Mouse (Mus musculus): ENCODE measurements around the gene Fam133b. TPM values are rescaled to one million over a fixed set of nuclear protein-coding genes. Genes with fewer than 3 reads are reported as not detected.

Fam133b gene
- 168 and 180 TPM in 2 replicates for total RNA-seq (2017)

DNA sequence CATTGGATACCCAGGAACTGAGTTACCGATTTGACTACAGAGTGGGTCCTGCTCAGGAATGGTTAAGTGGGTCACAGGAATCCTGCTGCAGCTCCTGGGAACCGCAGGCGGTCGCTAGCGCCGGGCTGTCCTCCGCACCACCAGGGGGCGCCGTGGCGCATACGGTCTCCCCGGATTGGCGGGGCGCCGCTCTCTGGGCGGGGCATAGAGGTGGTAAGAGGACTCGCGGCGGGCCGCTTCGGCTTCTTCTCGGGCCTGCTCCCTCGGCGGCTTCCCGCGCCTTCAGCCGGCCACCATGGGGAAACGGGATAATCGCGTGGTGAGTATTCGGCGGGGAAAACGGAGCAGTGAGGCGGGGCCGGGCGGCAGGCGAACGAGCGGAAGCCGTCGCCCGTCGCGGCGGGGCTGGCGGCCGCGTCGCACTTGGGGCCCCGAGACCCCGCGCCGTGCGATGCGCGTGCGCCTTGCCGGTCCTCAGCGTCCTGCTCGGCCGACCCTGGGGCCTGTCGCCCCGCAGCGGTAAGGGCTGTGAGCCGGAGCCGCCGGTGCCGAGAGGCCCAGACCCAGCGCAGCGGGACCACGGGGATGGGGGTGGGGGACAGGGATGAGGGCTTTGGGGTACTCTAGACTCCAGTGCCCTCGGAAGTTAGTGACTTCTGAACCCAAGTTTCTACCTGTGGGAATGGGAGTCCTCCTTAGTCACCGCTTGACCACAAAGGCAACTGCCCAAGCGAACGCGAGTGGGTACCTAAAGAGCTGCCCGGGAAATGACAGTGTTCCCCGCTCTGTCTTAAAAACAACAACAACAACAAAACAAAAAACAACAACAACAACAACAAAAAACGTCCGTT lies at the start of gene Fam133b:
Gene Fam133b, plus strand, starts transcription at position 205 of the 851 bp plus-strand sequence.
- peak; percentile 90 for ATAC-seq (replicated peaks; ENCODE audit: low read depth, poor library complexity, severe bottlenecking)

DNA sequence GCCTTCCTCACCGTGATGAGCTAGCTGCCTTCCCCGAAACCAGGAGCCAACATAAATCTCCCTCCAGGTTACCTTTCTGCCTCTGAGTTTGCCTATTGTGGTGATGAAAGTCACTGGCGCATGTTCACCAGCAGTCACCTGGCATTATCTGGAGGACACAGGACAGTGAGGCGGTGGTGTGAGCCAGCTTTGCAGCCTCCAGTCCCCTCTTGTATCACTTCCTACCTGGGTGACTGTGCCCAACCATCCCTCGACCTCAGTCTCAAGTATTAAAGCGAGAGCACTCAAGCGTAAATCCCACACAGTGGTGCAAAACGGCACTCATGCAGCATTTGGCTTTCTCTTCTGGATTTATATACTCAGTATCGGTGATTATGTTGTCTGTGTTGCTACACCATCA lies 49.7 kb upstream of the Fam133b start:
- ATAC-seq (replicated peaks; ENCODE audit: low read depth, poor library complexity, severe bottlenecking) = no peak

DNA sequence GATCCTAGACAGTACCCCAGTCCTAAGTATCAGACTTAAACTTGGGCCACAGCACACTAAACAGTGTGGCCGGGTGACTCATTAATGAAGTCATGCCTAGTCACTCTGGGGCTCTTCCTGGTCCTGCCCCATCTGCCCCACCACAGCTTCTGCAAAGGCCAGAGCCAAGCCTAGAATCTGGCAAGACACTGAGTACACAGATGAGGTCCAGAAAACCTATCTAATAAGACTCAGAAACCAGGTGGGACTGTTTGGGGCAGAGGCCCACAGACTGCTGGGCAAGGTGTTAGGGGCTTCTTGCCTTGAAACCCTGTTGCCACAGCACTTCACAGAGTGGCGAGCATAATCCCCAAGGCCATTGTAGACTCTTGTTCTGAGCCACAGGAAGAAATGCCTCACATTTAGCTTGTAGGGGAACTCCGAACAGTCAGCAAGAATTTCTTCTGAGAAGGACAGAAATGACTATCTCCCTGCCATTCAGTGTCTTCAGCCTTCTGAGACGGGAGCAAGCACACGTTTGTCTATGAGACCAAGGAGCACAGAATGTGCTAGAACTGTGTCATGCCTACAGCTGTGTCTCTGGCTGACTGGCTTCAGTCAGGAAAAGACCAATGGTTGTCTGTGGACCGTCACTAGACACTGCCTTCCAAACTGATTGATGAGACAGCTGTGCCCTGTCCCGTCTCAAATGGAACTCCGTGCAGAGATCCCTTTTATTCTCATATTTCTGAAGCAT lies 49.0 kb upstream of the Fam133b start:
- peak; percentile 45 for ATAC-seq (replicated peaks; ENCODE audit: low read depth, poor library complexity, severe bottlenecking)

DNA sequence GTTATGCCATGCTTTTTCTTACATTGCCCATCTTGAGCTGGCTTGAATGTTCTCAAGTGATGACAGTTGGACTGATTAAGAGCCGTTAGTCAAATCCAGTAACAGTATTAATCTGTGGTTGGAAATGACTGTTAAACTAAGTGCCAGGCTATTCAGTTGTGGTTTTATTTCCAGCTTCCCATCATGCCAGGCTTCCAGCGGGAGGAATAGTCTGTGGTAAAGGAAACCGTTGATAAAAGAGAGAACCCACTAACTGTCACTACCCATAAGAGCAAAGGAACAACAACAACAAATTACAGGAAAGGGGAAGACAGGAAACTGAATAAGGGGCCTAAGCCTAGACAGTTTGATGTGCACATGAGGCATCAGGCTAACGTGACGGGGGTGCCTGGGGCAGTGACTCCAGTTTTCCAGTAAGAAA lies 46.1 kb upstream of the Fam133b start:
- ATAC-seq (replicated peaks; ENCODE audit: low read depth, poor library complexity, severe bottlenecking) = peak; percentile 57

DNA sequence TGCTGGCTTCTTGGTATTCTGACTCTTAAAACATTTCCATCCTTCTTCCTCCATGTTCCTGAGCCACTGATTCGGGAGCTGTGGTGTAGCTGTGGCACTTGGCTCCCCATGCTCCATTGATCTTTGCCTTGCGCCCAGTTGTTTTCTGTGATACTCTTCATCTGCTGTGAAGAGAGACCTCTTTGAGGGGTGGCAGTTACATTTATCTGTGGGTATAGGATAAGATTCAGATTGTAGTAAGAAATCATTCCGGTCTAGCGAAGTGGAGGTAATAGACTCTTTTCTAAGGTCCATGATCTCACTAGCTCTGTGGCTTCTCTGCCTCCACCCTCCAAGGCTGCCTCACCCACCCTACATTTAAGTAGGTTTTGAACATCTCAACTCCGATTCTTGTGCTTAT lies 43.3 kb upstream of the Fam133b start:
- no peak for ATAC-seq (replicated peaks; ENCODE audit: low read depth, poor library complexity, severe bottlenecking)

DNA sequence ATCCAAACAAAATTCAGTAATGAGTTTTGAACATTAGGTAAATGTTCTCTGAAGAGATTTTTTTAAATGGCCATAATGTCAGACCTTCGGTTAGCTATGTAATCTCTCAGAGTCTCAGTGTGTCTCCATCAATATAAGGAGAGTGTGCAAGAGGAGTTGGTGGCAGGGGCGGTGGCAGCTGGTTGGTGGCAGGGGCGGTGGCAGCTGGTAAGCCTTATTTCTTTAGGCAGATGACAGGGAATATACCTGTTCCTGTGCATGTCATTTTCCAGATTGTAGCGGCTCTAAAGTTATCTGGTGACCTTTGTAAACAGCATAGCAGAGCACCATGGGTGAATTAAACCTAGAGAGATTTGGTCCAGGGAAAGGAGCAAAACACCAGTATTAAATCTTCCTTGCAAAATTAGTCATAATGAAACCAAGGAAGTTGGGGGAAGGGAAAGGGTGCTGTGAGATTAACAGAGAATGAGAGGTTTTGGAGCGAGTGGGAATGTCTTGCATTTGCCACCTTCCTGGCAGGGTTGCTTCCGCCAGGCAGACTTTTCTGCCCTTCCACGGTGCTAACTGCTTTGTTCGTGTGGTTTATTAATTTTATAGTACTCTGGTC lies 42.6 kb upstream of the Fam133b start:
- no peak for ATAC-seq (replicated peaks; ENCODE audit: low read depth, poor library complexity, severe bottlenecking)

DNA sequence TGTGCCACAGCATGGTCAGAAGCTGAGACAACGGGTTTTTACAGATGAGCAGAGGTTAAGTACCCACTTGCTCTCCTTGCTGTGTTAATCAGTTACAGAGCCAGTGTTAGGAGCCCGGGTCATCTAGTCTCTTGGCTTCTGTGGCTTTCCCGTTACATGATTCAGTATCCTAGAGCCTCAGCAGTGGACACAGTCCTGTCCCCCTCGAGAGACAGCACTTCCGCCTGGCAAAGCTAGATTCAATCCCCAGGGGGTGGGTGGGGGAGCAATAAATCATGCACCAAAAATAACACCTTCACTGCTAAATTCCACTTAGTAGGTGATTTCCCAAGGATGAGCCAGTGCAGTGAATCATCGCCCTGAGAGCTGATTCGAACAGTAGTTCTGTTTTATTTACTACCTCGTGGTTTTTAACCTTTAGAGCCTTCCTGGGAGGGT lies 42.0 kb upstream of the Fam133b start:
- ATAC-seq (replicated peaks; ENCODE audit: low read depth, poor library complexity, severe bottlenecking) = peak; percentile 6

DNA sequence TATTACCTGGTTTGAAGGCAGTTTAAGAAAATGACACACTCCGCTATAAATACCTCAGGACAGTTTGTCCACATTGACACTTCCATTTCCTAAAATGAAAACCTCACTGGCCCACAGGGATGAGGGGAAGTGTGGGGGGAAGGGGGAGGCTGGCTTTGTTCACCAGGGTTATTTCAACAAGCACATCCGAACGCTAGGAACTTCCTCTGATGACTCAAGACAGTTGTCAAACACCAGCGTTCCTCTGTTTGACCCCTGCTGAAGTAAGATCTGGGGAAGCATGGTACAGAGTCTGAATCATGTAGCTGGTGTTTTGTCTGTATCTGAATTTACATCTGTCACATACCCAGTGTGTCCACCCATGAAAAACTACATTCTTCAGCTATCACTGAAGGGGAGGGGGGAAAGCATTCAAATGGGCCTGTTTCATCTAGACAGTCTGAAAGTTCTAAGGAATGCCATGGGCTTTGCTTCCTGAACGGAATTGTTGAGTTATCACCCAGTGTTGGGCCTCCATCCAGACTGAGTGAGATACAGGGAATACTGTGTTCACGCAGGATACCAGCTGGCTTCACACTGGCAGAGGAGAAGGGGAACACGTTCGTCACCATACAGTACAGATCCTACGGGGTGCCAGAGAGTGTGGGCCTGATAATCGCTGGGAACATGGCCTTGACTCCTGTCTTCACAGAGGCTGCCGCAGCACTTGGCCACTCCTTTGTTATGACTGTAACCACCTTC lies 40.9 kb upstream of the Fam133b start:
- ATAC-seq (replicated peaks; ENCODE audit: low read depth, poor library complexity, severe bottlenecking) = peak; percentile 58

DNA sequence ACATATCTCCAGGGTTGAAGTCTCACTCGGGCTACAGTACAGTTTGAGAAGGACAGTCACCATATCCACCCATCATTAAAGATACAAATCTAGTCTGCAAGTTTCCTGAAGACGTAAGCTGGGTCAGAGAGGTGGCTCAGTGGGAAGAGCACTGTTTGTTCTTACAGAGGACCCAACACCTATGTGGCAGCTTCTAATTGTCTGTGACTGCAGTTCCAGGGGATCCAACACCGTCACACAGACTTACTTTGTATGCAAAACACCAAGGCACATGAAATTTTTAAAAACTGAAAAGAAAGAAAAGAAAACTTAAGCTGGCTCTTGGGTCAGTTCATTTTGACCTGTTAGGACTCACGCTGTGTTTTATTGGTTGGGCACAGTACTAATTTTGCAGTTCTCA lies 40.3 kb upstream of the Fam133b start:
- no peak for ATAC-seq (replicated peaks; ENCODE audit: low read depth, poor library complexity, severe bottlenecking)

DNA sequence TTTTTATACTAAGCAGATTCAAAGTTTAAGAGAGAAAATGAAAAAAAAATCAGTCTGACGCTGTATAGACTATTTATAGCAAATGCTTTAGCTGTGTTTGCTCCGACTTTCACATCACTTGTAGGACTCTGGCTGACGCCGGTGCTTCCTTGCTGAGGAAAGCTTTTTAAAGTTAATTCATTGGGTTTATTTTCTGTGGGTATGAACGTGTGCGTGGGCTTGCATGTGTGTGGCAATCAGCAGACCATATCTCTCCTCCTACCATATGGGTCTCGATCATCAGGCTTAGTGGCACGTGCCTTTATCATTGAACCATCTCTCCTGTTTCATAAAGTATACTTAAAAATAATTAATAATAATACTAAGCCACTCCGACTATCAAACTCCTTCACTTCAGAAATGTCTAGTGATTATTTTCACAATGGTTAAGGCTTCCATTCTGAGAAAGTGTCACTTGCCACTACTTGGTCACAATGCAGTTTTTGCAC lies 39.8 kb upstream of the Fam133b start:
- ATAC-seq (replicated peaks; ENCODE audit: low read depth, poor library complexity, severe bottlenecking) = no peak

DNA sequence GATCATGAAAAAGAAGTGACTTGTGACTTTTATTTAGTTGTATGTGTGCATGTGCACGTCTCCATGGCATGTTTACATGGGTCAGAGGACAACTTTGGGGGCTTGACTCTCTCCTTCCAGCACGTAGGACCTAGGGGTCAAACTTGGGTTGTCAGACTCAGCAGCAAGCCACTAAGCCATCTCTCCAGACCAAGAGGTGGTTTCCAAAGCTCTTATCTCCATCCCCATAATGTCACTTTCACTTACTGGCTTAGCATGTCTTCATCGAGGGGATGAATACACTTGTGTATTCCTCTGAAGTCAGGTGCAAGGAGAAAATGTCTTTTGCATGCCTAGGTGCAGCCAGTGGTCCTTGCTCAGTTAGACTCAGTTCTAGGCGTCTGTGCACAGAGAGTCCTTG lies 39.2 kb upstream of the Fam133b start:
- no peak for ATAC-seq (replicated peaks; ENCODE audit: low read depth, poor library complexity, severe bottlenecking)

DNA sequence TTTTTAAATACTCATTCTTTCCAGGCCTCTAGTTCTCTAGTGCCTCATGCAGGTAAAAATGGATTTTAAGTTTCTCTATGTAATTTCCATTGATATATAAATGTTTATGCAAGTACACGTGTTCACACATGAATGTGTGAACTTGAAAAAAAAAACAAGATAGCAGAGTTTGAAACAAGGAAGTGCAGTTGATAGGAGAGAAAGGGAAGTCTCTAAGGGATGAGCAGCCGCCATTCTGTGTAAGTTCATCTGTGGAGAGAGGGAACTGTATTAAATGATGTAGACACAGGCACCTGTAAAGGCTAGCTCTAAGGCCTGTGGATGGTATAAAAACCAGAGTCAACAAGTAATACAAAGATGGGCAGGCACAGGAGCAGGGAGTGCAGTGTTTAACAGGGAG lies 38.1 kb upstream of the Fam133b start:
- ATAC-seq (replicated peaks; ENCODE audit: low read depth, poor library complexity, severe bottlenecking) = no peak

DNA sequence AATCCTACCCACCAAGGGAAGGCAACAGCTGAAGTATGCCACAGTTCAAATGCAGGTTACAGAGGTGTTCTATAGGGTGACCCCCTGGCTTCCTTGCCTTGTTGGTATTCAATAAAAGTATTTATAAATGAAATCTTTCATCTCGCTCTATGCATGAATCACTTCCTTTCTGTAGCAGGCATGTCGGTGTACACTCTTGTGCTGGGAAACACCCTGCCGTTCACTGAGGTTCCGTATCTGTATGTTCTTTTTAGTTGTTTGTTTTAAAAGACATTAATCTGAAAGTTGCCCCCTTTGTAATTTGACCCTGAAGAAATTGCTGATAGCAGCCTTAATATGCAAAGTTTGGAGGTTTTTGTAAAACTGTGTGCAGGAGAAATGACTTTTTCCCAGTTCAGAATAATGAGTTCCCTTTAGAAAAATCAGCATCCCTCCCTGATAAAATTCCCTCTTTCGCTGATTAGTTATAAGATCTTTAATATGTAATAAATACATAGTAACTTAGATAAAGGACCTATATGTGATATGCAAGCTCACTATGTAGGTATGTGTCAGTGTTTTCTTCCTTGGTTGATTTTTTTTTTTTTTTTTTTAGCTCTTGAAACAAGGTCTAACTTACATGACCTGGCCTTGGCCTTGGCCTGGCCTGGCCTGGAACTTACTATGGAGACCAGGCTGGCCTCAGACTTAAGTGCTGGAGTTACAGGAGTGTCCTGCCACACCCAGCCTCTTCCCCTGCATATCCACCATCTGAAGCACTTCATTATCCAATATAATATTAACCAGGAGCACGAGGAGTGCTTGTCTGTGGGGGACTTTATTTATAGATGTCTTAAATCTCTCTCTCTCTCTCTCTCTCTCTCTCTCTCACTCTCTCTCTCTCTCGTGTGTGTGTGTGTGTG lies 34.9 kb upstream of the Fam133b start:
- no peak for ATAC-seq (replicated peaks; ENCODE audit: low read depth, poor library complexity, severe bottlenecking)

DNA sequence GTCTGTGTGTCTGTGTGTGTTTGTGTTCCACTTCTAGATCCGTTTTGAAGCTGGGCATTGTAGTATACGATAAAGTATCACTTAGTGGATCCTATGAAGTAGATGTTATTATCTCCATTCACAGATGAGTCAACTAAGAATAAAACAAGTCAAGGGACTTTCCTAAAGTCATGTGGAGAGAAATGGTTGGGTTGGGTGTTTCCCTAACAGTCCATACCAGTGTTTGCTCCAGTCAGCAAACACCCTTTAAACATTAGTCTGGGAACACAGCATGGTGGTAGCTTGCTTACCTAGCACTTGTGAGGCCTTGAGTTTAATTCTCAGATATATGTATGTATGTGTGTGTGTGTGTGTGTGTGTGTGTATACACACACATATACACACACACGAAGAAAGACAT lies 34.1 kb upstream of the Fam133b start:
- no peak for ATAC-seq (replicated peaks; ENCODE audit: low read depth, poor library complexity, severe bottlenecking)

DNA sequence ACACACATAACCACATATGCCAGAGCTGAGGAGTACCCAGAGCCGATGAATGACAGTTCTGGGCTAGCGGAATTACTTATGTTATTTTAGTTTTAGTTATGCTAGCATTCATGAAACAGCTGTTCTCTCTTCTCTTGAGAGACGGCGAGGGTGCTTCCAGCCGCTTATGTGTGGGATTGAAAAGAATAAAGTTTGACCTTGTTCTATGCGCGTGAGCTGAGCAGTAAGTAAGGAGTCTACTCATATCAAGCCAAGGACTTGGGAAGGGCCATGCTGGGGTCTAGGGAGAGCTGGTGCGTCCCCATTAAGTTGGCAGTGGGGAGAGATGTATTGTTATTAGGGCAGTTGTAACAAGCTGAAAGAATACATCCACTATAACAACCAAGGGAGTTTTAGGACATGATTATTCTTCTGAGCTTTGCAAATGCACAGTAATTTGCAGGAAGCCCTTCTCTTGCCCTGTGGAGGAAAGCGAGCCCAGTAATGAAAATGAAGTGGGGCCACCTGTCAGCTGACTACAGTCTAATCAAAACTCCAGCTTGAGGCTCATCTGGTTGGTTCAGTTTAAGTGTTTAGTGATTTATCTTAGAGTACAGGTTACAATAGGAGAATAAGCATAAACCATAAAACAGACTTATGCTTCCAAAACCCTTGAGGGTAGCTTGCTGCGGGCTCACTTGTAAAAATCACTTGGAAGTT lies 32.4 kb upstream of the Fam133b start:
- ATAC-seq (replicated peaks; ENCODE audit: low read depth, poor library complexity, severe bottlenecking) = no peak

DNA sequence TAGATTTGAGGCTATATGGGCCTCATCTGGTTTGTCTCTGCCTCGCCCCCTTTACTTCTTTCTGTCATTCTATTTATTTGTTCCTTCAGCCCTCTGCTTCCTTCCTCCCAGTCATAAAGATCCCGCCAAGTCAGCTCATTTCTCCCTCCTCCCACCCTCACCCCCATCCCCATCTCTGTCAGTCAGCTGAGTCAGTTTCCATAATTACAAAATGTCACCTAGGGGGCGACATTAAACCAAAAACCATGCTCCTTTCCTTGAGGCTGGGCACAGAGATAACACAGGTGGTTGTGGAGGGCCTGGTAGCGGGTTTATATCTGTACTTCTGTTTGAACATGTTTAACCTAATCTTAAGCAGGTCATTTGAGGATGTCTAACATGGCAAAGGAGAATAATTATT lies 31.0 kb upstream of the Fam133b start:
- peak; percentile 67 for ATAC-seq (replicated peaks; ENCODE audit: low read depth, poor library complexity, severe bottlenecking)

DNA sequence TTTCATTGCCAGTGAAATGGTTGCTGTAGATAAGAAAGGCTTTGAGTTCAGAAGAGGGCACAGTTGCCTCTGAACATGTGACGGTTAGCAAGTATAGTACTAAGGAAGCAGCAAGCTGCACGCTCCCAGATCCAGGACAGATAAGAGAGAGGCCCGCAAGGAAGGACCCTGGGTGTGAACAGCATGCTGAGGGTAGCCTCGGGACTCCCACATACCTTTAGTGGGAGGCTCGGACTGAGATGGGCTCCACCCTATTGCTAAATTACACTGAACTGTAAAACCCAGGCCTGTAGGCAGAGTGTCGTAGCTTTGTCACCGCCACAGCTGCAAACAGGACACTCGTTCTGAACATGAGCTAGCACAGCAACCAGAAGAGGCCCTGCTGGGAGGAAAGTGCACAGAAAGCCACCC lies 28.7 kb upstream of the Fam133b start:
- ATAC-seq (replicated peaks; ENCODE audit: low read depth, poor library complexity, severe bottlenecking) = no peak

DNA sequence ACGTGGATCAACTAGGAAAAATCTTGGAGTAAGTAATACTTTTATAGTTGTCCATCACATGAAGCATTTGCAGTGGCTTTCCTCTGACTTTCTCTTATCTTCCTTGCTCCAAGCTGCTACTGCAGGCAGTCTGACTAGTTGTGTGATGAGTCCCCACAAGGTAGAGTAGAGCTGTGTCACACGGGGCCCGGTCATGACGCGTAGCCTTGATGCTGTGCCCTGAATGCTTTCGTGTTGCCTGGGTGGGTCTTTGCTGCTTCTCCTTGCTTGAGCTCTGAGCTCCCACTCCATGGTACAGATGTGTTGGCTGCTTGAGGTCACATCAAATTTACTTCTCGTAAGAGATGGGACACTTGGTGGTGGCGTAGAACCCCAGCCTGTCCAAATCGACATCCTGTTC lies 28.2 kb upstream of the Fam133b start:
- ATAC-seq (replicated peaks; ENCODE audit: low read depth, poor library complexity, severe bottlenecking) = no peak
